Mouse (Mus musculus) limb, embryonic 15.5 days (tissue): ENCODE measurements around the gene Myct1. TPM values are rescaled to one million over a fixed set of nuclear protein-coding genes. Genes with fewer than 3 reads are reported as not detected.
A peak's percentile ranks its signal among the peaks of the same experiment; 100 is the strongest.

Source experiments
- ATAC-seq: fragments of 200-750 bp; cut with Nextera tagmentation; 2 replicates; pipeline ENCODE4 v1.8.0; 2017; ENCODE audit warnings: low read depth, moderate TSS enrichment; ENCODE audit not compliant: insufficient number of reproducible peaks, low FRiP score, low TSS enrichment
- H3K27ac ChIP-seq: fragments of 300-500 bp; sonication (generic); 2 replicates; pipeline ENCODE4 v1.5.1; 2015; ENCODE audit warnings: moderate library complexity, mild to moderate bottlenecking, inconsistent platforms
- H3K27me3 ChIP-seq: fragments of 300-500 bp; sonication (generic); 2 replicates; pipeline ENCODE4 v1.6.1; 2015; ENCODE audit warnings: inconsistent platforms
- H3K36me3 ChIP-seq: fragments of 300-500 bp; sonication (generic); 2 replicates; pipeline ENCODE4 v1.6.1; 2015; ENCODE audit warnings: inconsistent platforms
- H3K4me1 ChIP-seq: fragments of 300-500 bp; sonication (generic); 2 replicates; pipeline ENCODE4 v1.6.1; 2015; ENCODE audit warnings: inconsistent platforms
- H3K4me2 ChIP-seq: fragments of 300-500 bp; sonication (generic); 2 replicates; pipeline ENCODE4 v1.6.1; 2015; ENCODE audit warnings: mild to moderate bottlenecking, inconsistent platforms
- H3K4me3 ChIP-seq: fragments of 300-500 bp; sonication (generic); 2 replicates; pipeline ENCODE4 v1.5.1; 2015; ENCODE audit warnings: mild to moderate bottlenecking, inconsistent platforms
- H3K9ac ChIP-seq: fragments of 300-500 bp; sonication (generic); 2 replicates; pipeline ENCODE4 v1.6.1; 2015; ENCODE audit warnings: inconsistent platforms
- H3K9me3 ChIP-seq: fragments of 300-500 bp; sonication (generic); 2 replicates; pipeline ENCODE4 v1.6.1; 2016; ENCODE audit warnings: inconsistent platforms
- WGBS: fragments of 180-500 bp; shearing (Covaris S2); methylation state at CpG from one replicate; pipeline ENCODE4 v1.1.7; 2015; 5-methylcytosine and 5-hydroxymethylcytosine counted together
- polyA plus RNA-seq: library from polyadenylated mRNA; unstranded; fragments of >200 nt; fragmentation: Nextera tagmentation; extraction: Ambion mirVana; gene quantifications from 2 replicates; pipeline ENCODE4 v1.2.1, GENCODE M21; 2015

The Myct1 gene
- polyA plus RNA-seq, 1 experiment from 2014 or later = 5.4 TPM

GRCm38 (mm10) chr10:5570059-5570458 lies 23.5 kb upstream of the Myct1 start:
- WGBS = 87% methylated on average over 8 of the region's 8 CpGs
- ATAC-seq = no peak
- Histone ChIP-seq H3K4me2 (no peak overlapping the region), H3K27ac (no peak overlapping the region), H3K9ac (no peak overlapping the region), H3K4me1 (no peaks in the 10 kb centered on the region), H3K4me3 (no peak overlapping the region), H3K9me3 (no peaks in the 10 kb centered on the region), H3K36me3 (no peaks in the 10 kb centered on the region), H3K27me3 (no peaks in the 10 kb centered on the region)

- H3K4me1 ChIP-seq = no peaks in the 10 kb centered on the region
- no peaks in the 10 kb centered on the region for H3K9me3 ChIP-seq
- 69% methylated on average over 5 of the region's 5 CpGs for WGBS
- H3K9ac ChIP-seq = no peak overlapping the region
- no peaks in the 10 kb centered on the region for H3K36me3 ChIP-seq
- no peak overlapping the region for H3K4me2 ChIP-seq
- no peak overlapping the region for H3K27ac ChIP-seq
- ATAC-seq = no peak
- no peak overlapping the region for H3K4me3 ChIP-seq
- no peaks in the 10 kb centered on the region for H3K27me3 ChIP-seq
Measured at GRCm38 (mm10) chr10:5571332-5571731, 22.2 kb upstream of the Myct1 start.

- Histone ChIP-seq H3K4me3 (no peak overlapping the region), H3K27me3 (no peaks in the 10 kb centered on the region), H3K27ac (no peak overlapping the region), H3K36me3 (no peaks in the 10 kb centered on the region), H3K4me1 (no peaks in the 10 kb centered on the region), H3K9ac (no peak overlapping the region), H3K9me3 (no peaks in the 10 kb centered on the region), H3K4me2 (no peak overlapping the region)
- ATAC-seq = no peak
- 63% methylated on average over 2 of the region's 2 CpGs for WGBS
Measured at GRCm38 (mm10) chr10:5573328-5573727, 20.2 kb upstream of the Myct1 start.

GRCm38 (mm10) chr10:5591061-5591460 lies 2.5 kb upstream of the Myct1 start:
- 83% methylated on average over 2 of the region's 2 CpGs for WGBS
- H3K4me3 ChIP-seq = no peak overlapping the region
- no peaks in the 10 kb centered on the region for H3K4me1 ChIP-seq
- no peak overlapping the region for H3K27ac ChIP-seq
- H3K4me2 ChIP-seq = no peak overlapping the region
- no peaks in the 10 kb centered on the region for H3K27me3 ChIP-seq
- H3K9me3 ChIP-seq = no peaks in the 10 kb centered on the region
- H3K9ac ChIP-seq = no peak overlapping the region
- ATAC-seq = no peak
- H3K36me3 ChIP-seq = no peaks in the 10 kb centered on the region

GRCm38 (mm10) chr10:5591996-5592395 lies 1.6 kb upstream of the Myct1 start:
- no peak overlapping the region for H3K4me2 ChIP-seq
- no peaks in the 10 kb centered on the region for H3K36me3 ChIP-seq
- H3K4me1 ChIP-seq = no peaks in the 10 kb centered on the region
- 79% methylated on average over 4 of the region's 4 CpGs for WGBS
- no peak overlapping the region for H3K4me3 ChIP-seq
- H3K27me3 ChIP-seq = no peaks in the 10 kb centered on the region
- no peak overlapping the region for H3K27ac ChIP-seq
- ATAC-seq = no peak
- H3K9ac ChIP-seq = no peak overlapping the region
- H3K9me3 ChIP-seq = no peaks in the 10 kb centered on the region

GRCm38 (mm10) chr10:5594457-5594856 lies 882 bp downstream of the Myct1 start:
- Histone ChIP-seq H3K9ac (no peak overlapping the region), H3K27ac (no peak overlapping the region)
- ATAC-seq = no peak

GRCm38 (mm10) chr10:5596559-5596958 lies 3.0 kb downstream of the Myct1 start:
- Histone ChIP-seq H3K9ac (no peak overlapping the region), H3K27ac (no peak overlapping the region), H3K36me3 (no peaks in the 10 kb centered on the region), H3K27me3 (no peaks in the 10 kb centered on the region), H3K4me3 (no peak overlapping the region), H3K4me1 (no peaks in the 10 kb centered on the region), H3K4me2 (no peak overlapping the region), H3K9me3 (no peaks in the 10 kb centered on the region)
- 44% methylated on average over 6 of the region's 6 CpGs for WGBS
- ATAC-seq = no peak

More at GRCm38 (mm10) chr10:5594457-5594856, 882 bp downstream of the Myct1 start:
- no peaks in the 10 kb centered on the region for H3K9me3 ChIP-seq
- no peak overlapping the region for H3K4me2 ChIP-seq
- peak overlapping the region; percentile 8; the same call in 1 of the 2 replicates for H3K4me3 ChIP-seq
- H3K27me3 ChIP-seq = no peaks in the 10 kb centered on the region
- H3K36me3 ChIP-seq = no peaks in the 10 kb centered on the region
- WGBS = 65% methylated on average over 5 of the region's 5 CpGs
- no peaks in the 10 kb centered on the region for H3K4me1 ChIP-seq

- Histone ChIP-seq H3K36me3 (no peaks in the 10 kb centered on the region), H3K9ac (no peak overlapping the region), H3K27ac (no peak overlapping the region), H3K27me3 (no peaks in the 10 kb centered on the region), H3K9me3 (no peaks in the 10 kb centered on the region), H3K4me3 (no peak overlapping the region), H3K4me2 (no peak overlapping the region), H3K4me1 (no peaks in the 10 kb centered on the region)
- no peak for ATAC-seq
- 11% methylated on average over 7 of the region's 7 CpGs for WGBS
Measured at GRCm38 (mm10) chr10:5600123-5600522, 6.5 kb downstream of the Myct1 start.

GRCm38 (mm10) chr10:5603512-5603911 lies 9.9 kb downstream of the Myct1 start:
- Histone ChIP-seq H3K4me3 (no peak overlapping the region), H3K9me3 (no peaks in the 10 kb centered on the region), H3K4me2 (no peak overlapping the region), H3K9ac (no peak overlapping the region), H3K27me3 (no peaks in the 10 kb centered on the region), H3K27ac (no peak overlapping the region), H3K4me1 (no peaks in the 10 kb centered on the region), H3K36me3 (no peaks in the 10 kb centered on the region)
- no peak for ATAC-seq
- 64% methylated on average over 10 of the region's 10 CpGs for WGBS

- Histone ChIP-seq H3K9me3 (no peaks in the 10 kb centered on the region), H3K4me3 (no peak overlapping the region), H3K4me1 (no peaks in the 10 kb centered on the region), H3K4me2 (no peak overlapping the region), H3K36me3 (no peaks in the 10 kb centered on the region), H3K9ac (no peak overlapping the region), H3K27me3 (no peaks in the 10 kb centered on the region), H3K27ac (no peak overlapping the region)
- WGBS = 86% methylated on average over 13 of the region's 13 CpGs
- ATAC-seq = no peak
Measured at GRCm38 (mm10) chr10:5604371-5604770, 10.8 kb downstream of the Myct1 start.

GRCm38 (mm10) chr10:5608874-5609273 lies 15.3 kb downstream of the Myct1 start:
- 74% methylated on average over 3 of the region's 3 CpGs for WGBS
- H3K4me2 ChIP-seq = no peak overlapping the region
- H3K4me1 ChIP-seq = no peaks in the 10 kb centered on the region
- H3K27me3 ChIP-seq = no peaks in the 10 kb centered on the region
- no peak overlapping the region for H3K4me3 ChIP-seq
- no peaks in the 10 kb centered on the region for H3K9me3 ChIP-seq
- no peak overlapping the region for H3K27ac ChIP-seq
- no peak for ATAC-seq
- no peaks in the 10 kb centered on the region for H3K36me3 ChIP-seq
- no peak overlapping the region for H3K9ac ChIP-seq

- Histone ChIP-seq H3K4me3 (no peak overlapping the region), H3K4me1 (no peaks in the 10 kb centered on the region), H3K27ac (no peak overlapping the region), H3K36me3 (no peaks in the 10 kb centered on the region), H3K9me3 (no peaks in the 10 kb centered on the region), H3K9ac (no peak overlapping the region), H3K4me2 (no peak overlapping the region), H3K27me3 (no peaks in the 10 kb centered on the region)
- WGBS = 74% methylated on average over 13 of the region's 13 CpGs
- no peak for ATAC-seq
Measured at GRCm38 (mm10) chr10:5615186-5616040, 21.8 kb downstream of the Myct1 start.
